26 mouse cellular contexts compared by ENCODE assay signal in the genomic region with DNA sequence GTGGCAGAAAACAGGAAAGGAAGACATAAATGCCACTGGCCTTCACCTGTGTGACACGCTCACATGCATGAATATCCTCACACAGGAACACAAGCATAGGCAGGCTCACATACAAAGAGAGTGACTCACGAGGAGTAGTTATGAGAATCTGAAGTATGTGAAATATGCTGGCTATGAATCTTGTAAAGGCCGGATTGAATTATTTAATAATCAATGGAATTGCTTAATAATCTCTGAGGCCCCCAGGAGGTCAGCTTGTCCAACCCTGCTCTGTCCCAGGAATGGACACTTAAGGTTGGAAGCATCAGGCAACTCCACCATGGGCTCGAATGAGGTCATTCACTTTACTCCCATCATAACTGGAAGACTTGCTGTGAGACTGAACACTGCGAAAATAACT. TPM values are rescaled to one million over a fixed set of nuclear protein-coding genes. Genes with fewer than 3 reads are reported as not detected.
A peak's percentile ranks its signal among the peaks of the same experiment; 100 is the strongest.
DNase-seq lines count a peak whose midpoint lies in the region; ATAC-seq and TF ChIP-seq lines count a peak whose summit lies in the region.
"Had no signal": no experiment of that assay in that cellular context is flagged by ENCODE, and none has a peak within 500 bp of the region (broad histone marks: within the 10 kb centered on the region; RNA-seq: fewer than 3 reads in every experiment).

No protein-coding gene starts in this region.

- peak; percentile 44 for DNase-seq in gastrocnemius, adult 18-20 months (ENCODE audit: low spot score)
- no peak for DNase-seq in gastrocnemius, postnatal 10 days
- peak; percentile 84 for DNase-seq in heart, adult 11 months
- DNase-seq in heart, adult 2 months = no peak
- DNase-seq in 3T3-L1 (ENCODE audit: low read depth, low spot score) (peak; percentile 31), Patski (ENCODE audit: low read depth, low spot score) (peak; percentile 2)
- no peak for DNase-seq in midbrain, embryonic 14.5 days
- DNase-seq: adrenal gland, postnatal 10 days; adrenal gland, postnatal 36 days; B cell, adult 2 months; cerebellum, adult 18-20 months; cerebellum, adult 9-10 months; cerebellum, postnatal 14 days; forebrain, postnatal 0 days; heart, postnatal 10 days; heart, postnatal 4 days; kidney, adult 18-20 months; kidney, adult 9 months had no signal

- no peaks in the 10 kb centered on the region for H3K9me3 ChIP-seq in midbrain, embryonic 14.5 days (ENCODE audit: control insufficient read depth, low read length)

- no peak for TF ChIP-seq CTCF in heart, adult 2 months (IDR thresholded peaks at IDR 0.05)
- TF ChIP-seq CTCF in Patski (IDR thresholded peaks at IDR 0.05) = no peak

- peak; percentile 31 for ATAC-seq in Patski
- no peak for ATAC-seq in midbrain, embryonic 14.5 days (ENCODE audit: low FRiP score, low TSS enrichment)
- ATAC-seq in granulocyte monocyte progenitor cell, adult 5-6 weeks (replicated peaks; ENCODE audit: poor library complexity, severe bottlenecking) = no peak
- ATAC-seq: forebrain, embryonic 14.5 days; forebrain, postnatal 0 days; hindbrain, postnatal 0 days; inflammation-experienced regulatory T-cells, adult 6 months; intestine, embryonic 16.5 days had no signal

- no peaks in the 10 kb centered on the region for H3K36me3 ChIP-seq in heart, adult 2 months (ENCODE audit: control insufficient read depth, insufficient read depth, low read length)
- H3K36me3 ChIP-seq in midbrain, embryonic 14.5 days (ENCODE audit: control insufficient read depth, insufficient read depth, low read length) = no peaks in the 10 kb centered on the region
- H3K36me3 ChIP-seq: G1E had no signal

- H3K4me2 ChIP-seq in midbrain, embryonic 14.5 days (ENCODE audit: low read length) = no peak overlapping the region
- H3K4me2 ChIP-seq: hindbrain, embryonic 14.5 days had no signal

- CTCF ChIA-PET in Patski (lab: Charles Lee) = no interaction called here

- no peak overlapping the region for H3K27ac ChIP-seq in heart, adult 2 months
- H3K27ac ChIP-seq in midbrain, embryonic 14.5 days (replicated peaks; ENCODE audit: low read depth, low read length) = no peak overlapping the region
- H3K27ac ChIP-seq: hindbrain, embryonic 14.5 days; hindbrain, postnatal 0 days had no signal

- H3K9ac ChIP-seq in heart, adult 2 months (ENCODE audit: low read depth, low read length) = no peak overlapping the region
- no peak overlapping the region for H3K9ac ChIP-seq in midbrain, embryonic 14.5 days (replicated peaks; ENCODE audit: low read length)
- H3K9ac ChIP-seq: forebrain, postnatal 0 days; hindbrain, embryonic 14.5 days had no signal

- POLR2A ChIA-PET in Patski (lab: Charles Lee) = interaction anchor here (1.1 kb wide), 1 partner anchor 20 kb away, joined by 3 read pairs; no protein-coding TSS in a partner anchor

- TF ChIP-seq POLR2A in heart, adult 2 months (IDR thresholded peaks at IDR 0.05; ENCODE audit: insufficient read depth, low read depth, low read length) = no peak

- in situ Hi-C loops in Patski (cut with MboI; ENCODE audit: low pct_unique_long_range_greater_than_20kb) = no loop called here

- 62% methylated on average over 5 of the region's 5 CpGs for WGBS in heart, adult 2 months
- WGBS in midbrain, embryonic 14.5 days = 92% methylated on average over 5 of the region's 5 CpGs

- no peak for TF ChIP-seq EP300 in heart, adult 2 months (IDR thresholded peaks at IDR 0.05; ENCODE audit: insufficient read depth, low read depth, low read length)

- no peaks in the 10 kb centered on the region for H3K79me2 ChIP-seq in heart, adult 2 months (replicated peaks; ENCODE audit: control insufficient read depth, insufficient read depth, low read length)

- intact Hi-C loops in heart, adult 2 months (cut with DNase I) = loop anchor here (5.0 kb wide), 1 partner anchor 37 kb away; a partner anchor contains a TSS

- H3K4me3 ChIP-seq in heart, adult 2 months = no peak overlapping the region
- no peak overlapping the region for H3K4me3 ChIP-seq in midbrain, embryonic 14.5 days (replicated peaks; ENCODE audit: low read depth, low read length)

- H3K27me3 ChIP-seq in heart, adult 2 months (ENCODE audit: control insufficient read depth, insufficient read depth, low read length) = no peaks in the 10 kb centered on the region
- H3K27me3 ChIP-seq in Patski = no peaks in the 10 kb centered on the region
- no peaks in the 10 kb centered on the region for H3K27me3 ChIP-seq in midbrain, embryonic 14.5 days (ENCODE audit: control insufficient read depth, insufficient read depth, low read length)
- H3K27me3 ChIP-seq: CH12.LX had no signal

- peaks cover 2% of the 10 kb centered on the region; the same call in 1 of the 2 replicates for H3K4me1 ChIP-seq in heart, adult 2 months (ENCODE audit: control insufficient read depth, insufficient read depth, low read length)
- no peaks in the 10 kb centered on the region for H3K4me1 ChIP-seq in midbrain, embryonic 14.5 days (ENCODE audit: control insufficient read depth, insufficient read depth, low read length)

RNA-seq across cellular contexts. Expression of a gene that starts 37.3 kb away (rescaled TPM):
- 10 to 100 TPM; 10.1 to 12.1 TPM for total RNA-seq in gastrocnemius, adult 18-20 months (2021)
- 10 to 100 TPM; 39.9 to 51.8 TPM for total RNA-seq in gastrocnemius, postnatal 10 days (2021)
- 10 to 100 TPM; 26.1 to 44.6 TPM for total RNA-seq in heart, adult 2 months (2021)
- 25.1 and 39.2 TPM in 2 replicates for polyA plus RNA-seq in heart, adult 2 months (2012; rRNA removed)
- polyA plus RNA-seq in Patski (2021) = 24.0 TPM
- polyA plus RNA-seq in midbrain, embryonic 14.5 days (2014; fragmentation: Nextera tagmentation; extraction: Ambion mirVana) = 34.5 and 38.0 TPM in 2 replicates
- 3.7 and 3.8 TPM in 2 replicates for total RNA-seq in granulocyte monocyte progenitor cell, adult 5-6 weeks (2014; fragmentation: Nextera tagmentation)
- 4.4 and 5.1 TPM in 2 replicates for total RNA-seq in granulocyte monocyte progenitor cell, adult 5-6 weeks (2017)

RNA-seq across cellular contexts. Expression of a gene that starts 57.1 kb away (rescaled TPM):
- 100 to 1,000 TPM; 225 to 239 TPM for total RNA-seq in gastrocnemius, adult 18-20 months (2021)
- total RNA-seq in gastrocnemius, postnatal 10 days (2021) = 100 to 1,000 TPM; 237 to 250 TPM
- total RNA-seq in heart, adult 2 months (2021) = 100 to 1,000 TPM; 219 to 231 TPM
- polyA plus RNA-seq in heart, adult 2 months (2012; rRNA removed) = 204 and 351 TPM in 2 replicates
- polyA plus RNA-seq in Patski (2021) = 464 TPM
- 425 and 463 TPM in 2 replicates for polyA plus RNA-seq in midbrain, embryonic 14.5 days (2014; fragmentation: Nextera tagmentation; extraction: Ambion mirVana)
- 349 and 471 TPM in 2 replicates for total RNA-seq in granulocyte monocyte progenitor cell, adult 5-6 weeks (2014; fragmentation: Nextera tagmentation)
- total RNA-seq in granulocyte monocyte progenitor cell, adult 5-6 weeks (2017) = 118 and 134 TPM in 2 replicates

Comparison
In these comparisons a context has a peak if more than half of its experiments do, and no peak if none do; other contexts are left out.
1. DNase-seq: peak in gastrocnemius, adult 18-20 months (single experiment), heart, adult 11 months (single experiment), 3T3-L1 (single experiment) and Patski (single experiment); none in gastrocnemius, postnatal 10 days (single experiment), heart, adult 2 months (0 of 2) and midbrain, embryonic 14.5 days (single experiment).